Mouse (Mus musculus) cortical plate, adult 2 months (tissue): Measurements from ENCODE around the gene Mfap3l.

Experiments used
- CTCF ChIP-seq: fragments of 200-500 bp; IDR thresholded peaks from 2 replicates; pipeline ENCODE4 v1.5.1; 2011; ENCODE audit warnings: mild to moderate bottlenecking, control low read depth, low read length; ENCODE audit not compliant: insufficient read depth; ENCODE audit errors: extremely low read depth
- POLR2A ChIP-seq: fragments of 200-500 bp; IDR thresholded peaks from 2 replicates; pipeline ENCODE4 v1.6.1; 2011; ENCODE audit warnings: mild to moderate bottlenecking, low read length, control low read depth; ENCODE audit not compliant: insufficient read depth; ENCODE audit errors: extremely low read depth

GRCm38 (mm10) chr8:60681811-60682210, 49.2 kb downstream of the Mfap3l start:
- TF ChIP-seq CTCF, result no peak
- no peak for TF ChIP-seq POLR2A
